Mouse (Mus musculus) natural killer cell, adult 2 months (primary cell): ENCODE results near the gene Fbh1.

Experiments
- DNase-seq, 2 experiments: peaks; one replicate each; pipeline ENCODE4 v3.0.0; 2022; ENCODE audit warnings: low spot score in 2 of 2

Gene Fbh1

DNA sequence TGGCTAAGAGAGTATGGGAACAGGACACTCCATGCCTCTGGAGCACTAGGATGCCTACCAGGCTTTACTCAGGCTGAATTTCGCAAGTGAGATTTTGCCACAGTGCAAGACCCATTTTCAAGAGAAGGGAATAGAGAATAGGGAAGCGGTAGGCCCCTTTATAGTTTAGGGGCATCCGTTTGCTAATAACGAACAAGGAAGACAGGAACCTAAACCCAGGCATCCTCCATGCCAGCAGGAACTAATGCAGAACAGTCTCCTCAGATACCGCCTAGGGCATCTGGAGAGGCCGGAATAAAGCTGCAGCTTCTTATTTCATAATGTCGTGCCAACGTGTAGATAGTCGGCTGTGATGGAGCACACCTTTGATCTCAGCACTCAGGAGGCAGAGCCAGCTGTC lies 54.8 kb downstream of the Fbh1 start:
- DNase-seq, result no peak

DNA sequence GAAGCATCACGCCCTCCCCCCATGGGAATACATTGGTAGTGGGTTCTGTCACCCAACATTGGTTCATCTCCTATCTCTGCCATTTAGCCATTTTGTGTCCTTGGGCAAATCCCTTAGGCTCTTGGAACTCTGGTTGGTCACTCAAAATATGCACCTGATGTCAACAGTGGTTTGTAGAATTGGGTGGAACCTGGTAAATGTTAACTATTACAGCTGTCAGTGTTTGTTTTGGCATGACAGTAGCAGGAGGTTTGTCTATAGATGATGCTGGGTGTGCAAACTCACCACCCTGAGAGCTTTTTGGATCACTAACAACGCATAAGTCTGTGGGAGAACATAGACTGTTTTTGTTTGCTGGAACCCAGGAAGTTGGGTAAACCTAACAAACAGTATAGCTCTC lies 58.8 kb downstream of the Fbh1 start:
- no peak for DNase-seq

DNA sequence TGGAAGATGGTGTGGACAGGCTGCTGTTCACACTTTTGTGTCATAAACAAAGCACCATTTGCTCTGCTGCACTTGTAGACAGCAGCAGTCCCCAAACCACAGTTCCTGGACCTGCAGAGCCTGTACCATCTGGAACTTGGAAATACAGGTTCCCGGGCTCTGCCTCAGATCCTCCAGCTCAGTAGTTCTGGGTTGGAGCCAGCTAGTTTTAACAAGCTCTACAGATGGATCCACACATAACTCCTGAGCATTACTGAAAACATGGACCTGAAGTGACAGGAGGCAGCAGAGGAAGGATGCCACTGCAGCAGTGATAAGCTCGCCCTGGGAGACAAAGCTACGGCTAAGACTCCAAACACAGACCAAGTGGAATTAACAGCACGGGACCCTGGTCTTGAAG lies 62.8 kb downstream of the Fbh1 start:
- no peak for DNase-seq

DNA sequence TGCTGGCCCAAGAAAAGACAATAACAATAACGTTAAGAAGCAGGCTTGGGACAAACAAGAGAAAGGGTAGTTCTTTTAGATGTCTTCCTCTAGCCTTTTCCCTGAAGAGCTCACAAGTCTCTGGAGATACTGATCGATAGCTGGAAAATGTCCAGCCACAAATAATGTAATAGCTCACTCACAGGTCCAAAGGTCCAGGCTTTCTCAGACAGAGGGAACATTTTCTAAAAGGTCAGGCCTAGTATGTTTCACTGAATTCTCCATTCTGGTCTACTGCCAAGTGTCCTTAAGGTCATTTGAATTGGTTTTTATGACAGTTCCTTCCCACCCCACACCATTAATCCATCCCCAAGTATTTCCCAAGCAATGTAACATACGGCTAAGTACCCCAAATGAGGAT lies 64.4 kb downstream of the Fbh1 start:
- no peak for DNase-seq

DNA sequence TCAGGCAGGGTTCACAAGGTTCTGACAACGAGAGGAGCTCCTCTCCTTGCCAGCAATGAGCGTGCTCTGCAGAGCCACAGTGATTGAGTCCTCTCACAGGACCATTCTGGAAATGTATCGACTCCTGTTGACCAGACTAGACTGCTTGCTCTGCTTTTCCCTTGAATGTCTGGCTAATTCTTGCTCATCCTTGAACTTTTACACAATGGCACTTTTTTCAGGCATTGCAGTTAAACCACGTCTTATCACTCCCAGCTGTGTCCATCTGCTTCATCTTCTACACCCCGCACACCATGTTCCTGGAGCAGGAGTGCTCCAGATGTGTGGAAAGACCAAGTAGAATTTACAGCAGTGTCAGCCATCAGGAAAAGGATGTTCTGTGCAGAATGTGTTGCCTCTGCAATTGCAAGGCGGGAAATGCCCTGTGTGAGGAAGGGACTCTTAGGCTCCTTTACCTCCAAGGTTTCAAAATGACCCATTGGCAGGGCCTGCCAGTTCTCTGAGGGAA lies 64.8 kb downstream of the Fbh1 start:
- no peak for DNase-seq

DNA sequence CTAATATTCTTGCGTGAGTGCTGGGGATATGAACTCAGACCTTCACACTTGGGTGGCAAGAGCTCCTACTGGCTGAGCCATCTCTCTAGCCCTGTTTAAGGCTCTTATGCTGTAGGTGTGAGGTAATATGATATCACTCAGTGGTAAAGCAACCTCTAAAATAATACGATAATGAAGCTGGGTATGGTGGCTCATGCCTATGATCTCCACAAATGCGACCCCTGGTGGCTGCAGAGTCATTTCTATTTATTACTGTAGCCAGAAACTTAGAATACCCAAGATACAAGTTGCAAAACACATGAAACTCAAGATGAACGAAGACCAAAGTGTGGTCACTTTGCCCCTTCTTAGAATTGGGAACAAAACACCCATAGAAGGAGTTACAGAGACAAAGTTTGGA lies 67.3 kb downstream of the Fbh1 start:
- DNase-seq, result peak; percentile 19 to 27

DNA sequence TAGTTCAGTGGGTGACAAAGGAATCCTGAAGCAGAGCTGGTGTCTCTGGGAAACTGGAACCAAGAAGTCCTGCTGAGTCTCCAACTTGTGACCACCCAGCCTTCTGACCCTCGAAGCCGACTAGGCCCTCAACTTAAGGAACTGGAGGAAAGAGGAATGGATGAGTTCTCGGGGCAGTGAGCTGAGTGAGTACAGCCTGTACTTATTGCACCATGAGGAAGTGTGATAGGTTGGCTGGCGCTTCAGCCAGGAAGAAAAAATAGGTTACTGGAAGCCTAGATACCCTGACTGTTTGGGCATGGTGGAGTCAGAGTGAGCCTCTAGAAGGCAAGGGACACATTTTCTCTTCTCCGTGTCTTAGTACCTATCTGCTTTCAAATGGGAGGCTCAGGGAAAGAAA lies 68.8 kb downstream of the Fbh1 start:
- no peak for DNase-seq

DNA sequence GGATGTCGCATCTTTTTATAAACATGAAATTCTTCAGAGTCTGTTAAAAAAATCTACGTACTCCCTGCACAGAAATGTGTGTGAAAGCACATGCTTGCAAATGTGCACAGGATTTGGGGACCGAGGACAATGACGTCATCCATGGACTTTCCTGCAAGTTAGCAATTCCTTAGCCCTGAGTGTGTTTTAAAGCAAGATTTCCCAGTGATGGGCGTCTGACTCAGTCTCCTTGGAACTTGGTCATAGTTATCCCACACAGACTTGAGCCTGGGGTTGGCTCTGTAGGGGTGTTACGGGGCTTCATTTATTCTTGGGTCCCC lies 70.7 kb downstream of the Fbh1 start:
- DNase-seq, result no peak

DNA sequence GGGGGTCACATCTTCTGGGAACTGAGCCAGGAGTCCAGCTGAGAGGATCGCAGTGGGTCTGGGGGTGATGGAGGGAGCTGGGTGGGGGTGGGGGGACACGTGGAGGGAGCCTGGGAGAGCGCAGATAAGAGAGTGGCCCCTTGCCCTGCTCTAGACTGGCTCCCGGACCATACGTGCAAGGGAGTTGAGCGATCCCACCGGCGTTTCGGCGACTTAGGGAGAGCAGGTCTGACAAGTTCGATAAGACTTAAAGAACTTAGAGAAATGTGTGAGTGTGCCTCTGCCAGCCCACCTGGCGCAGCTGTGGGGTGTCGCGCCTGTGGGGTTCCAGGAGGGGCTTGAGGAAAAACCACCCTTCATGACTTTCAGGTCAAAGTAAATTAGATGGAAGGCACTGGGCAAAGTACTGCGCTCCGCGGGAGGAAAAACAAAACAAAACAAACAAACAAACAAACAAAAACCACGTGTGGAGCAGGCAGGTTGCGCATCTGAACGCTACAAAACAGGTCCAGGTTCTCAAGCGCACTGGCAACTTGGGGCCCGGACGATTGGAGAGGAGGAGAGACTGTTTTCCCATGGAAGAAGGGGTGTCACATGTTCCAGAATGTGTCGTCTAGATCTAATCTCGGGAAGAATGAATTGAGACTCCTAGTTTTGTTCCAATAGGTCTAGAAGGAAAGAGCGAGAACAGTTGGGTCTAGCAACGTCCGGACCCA lies 71.2 kb downstream of the Fbh1 start:
- no peak for DNase-seq

DNA sequence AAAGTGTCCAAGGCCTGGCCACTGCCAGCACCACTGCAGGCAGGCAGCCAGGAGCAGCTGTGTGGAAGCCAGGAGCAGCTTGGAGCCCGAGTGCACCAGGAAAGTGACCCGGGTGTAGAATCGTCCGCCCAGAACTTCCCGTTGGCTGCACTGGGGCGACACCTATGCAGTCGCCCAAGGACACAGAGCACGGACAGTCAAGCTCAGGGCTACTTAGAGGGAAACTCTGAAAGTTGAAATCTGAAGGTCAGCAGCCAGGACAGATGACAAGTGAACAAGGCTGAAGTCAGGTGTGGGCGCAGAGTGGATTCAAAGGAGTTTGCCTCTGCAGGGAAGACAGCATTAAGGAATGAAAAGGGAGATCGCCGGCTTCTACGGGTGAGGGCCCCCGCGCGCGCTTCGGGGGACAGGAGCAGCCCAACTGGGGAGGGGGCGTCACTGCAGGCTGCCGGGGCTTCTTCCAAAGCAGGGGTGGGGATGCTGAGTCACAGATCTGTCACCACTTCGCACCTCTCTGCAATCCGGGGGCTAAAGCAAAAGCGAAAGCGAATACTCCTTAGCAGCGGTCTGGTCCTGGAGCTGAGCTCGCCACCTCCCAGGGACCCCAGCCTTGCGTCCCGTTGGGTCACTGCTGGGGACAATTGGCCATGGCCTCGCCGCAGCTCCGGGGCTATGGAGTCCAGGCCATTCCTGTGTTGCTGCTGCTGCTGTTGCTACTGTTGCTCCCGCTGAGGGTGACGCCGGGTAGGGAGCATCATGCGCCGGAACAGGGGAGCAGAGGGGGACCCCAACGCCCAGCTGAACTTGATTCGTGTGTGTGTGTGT lies 72.0 kb downstream of the Fbh1 start, which contains the start of gene Il15ra:
TSS of gene Il15ra (plus strand) at position 90 of the 825 bp plus-strand sequence.
- peak; percentile 50 to 63 for DNase-seq

DNA sequence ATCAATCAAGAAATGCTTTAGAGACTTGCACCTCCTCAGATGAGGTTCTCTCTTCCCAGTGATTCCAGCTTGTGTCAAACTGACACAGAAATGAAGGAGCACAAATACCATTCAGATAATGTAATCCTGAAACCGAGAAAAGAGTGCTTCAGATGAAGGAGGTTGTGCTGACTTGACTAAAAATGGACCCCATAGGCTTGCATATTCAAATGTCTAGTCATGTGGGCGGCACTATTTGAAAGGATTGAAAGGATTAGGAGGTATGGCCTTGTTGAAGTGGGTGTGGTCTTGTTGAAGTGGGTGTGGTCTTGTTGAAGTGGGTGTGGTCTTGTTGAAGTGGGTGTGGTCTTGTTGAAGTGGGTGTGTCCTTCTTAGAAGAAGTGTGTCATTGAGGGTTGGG lies 77.5 kb downstream of the Fbh1 start:
- no peak for DNase-seq

DNA sequence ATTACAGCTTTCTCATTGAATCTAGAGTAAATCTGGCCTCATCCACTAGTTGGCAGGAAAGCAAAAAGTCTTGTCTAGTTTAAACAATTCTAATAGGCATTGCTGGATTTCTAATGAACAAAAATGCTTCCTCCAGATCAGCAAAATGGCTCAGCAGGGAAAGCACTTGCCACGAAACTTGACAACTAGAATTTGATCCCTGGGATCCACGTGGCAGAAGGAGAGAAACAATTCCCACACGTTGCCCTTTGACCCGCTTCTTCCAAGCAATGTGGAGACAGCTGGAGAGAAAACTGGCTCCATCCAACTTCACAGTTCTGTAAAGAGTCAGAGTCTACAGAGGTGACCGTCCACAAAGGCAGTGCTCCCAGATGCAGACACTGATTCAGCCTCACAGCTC lies 78.4 kb downstream of the Fbh1 start:
- no peak for DNase-seq

DNA sequence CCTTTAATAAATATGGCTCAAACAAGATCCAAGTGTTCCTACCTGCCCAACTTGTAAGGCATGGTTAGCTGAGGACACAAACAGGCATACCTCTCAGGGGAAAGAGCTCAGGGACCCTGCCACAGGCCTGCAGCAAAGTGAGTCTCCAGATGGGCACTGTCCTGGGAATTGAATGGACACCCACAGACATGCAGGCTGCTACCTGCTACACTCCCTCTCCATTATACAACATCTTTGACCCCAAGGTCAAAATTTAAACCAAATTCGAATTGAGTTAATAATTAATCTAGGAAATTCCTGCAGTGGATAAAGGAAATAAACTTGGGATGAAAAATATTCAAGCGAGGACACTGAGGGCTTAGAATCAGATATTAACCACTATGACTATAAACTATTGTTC lies 81.5 kb downstream of the Fbh1 start:
- no peak for DNase-seq

DNA sequence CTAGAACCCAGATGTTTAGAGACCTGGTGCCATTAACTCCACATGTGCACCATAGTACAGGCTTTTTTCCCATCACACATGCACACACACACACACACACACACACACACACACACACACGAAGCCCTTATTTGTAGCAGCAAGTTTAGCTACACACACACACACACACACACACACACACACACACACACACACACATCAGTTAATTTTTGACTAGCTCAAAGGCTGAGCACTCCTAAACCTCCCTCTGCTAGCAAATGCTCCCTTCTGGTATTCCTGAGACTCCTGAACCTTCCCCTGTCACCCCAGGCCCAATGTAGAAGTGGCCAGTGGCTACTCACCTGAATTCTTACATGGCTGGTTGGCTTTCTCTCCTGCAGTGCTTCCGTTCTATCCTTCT lies 83.3 kb downstream of the Fbh1 start:
- no peak for DNase-seq

DNA sequence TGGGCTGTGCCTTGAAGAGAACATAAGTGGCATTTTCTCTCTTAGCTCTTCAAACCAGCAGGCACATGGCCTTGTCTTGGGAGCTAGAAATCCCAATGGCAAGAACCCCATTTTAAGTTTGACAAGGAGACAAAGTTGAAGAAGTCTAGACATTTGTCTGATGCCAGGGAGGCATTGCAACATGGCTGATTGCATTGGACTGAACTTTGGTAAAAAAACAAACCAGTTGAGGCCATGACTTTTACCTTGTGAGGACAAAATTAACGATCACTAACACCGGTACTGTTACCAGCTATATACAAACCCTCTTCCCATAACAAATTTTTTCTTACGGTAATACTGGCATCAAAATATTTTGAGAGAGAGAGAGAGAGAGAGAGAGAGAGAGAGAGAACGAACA lies 84.0 kb downstream of the Fbh1 start:
- no peak for DNase-seq
